Mouse (Mus musculus) heart, postnatal 0 days (tissue): ENCODE data around the gene Selenoh.

Experiments
- CTCF ChIP-seq: IDR thresholded peaks from 2 replicates; pipeline ENCODE4 v1.5.1; 2016; ENCODE audit warnings: antibody characterized with exemption, control low read depth, low read depth
- EP300 ChIP-seq: IDR thresholded peaks from 2 replicates; pipeline ENCODE4 v1.6.1; 2016; ENCODE audit warnings: antibody characterized with exemption, low read depth

DNA sequence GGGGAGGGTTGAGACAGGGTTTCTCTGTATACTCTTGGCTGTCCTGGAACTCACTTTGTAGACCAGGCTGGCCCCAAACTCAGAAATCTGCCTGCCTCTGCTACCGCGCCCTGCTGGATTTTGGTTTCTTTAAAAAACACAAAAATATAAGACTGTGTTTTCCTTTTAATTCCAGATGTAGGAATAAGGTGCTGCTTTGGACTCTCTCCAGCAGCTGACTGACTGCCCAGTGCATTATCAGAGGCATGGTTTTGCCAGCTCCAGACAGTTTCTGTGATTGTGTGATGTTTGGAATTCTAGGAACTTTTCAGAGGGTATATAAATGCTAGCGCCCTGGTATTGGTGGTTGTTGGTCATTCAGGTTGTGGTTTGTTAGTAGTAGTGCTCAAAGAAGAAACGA is 46.8 kb upstream of the Selenoh start:
- TF ChIP-seq CTCF (no peak), EP300 (no peak)
